Mouse (Mus musculus) ES-Bruce4 (cell line): ENCODE results near the gene Asap3. TPM values are rescaled to one million over a fixed set of nuclear protein-coding genes. Genes with fewer than 3 reads are reported as not detected.

Experiments
- H3K27ac ChIP-seq: 2 replicates; pipeline ENCODE4 v1.5.1; 2012; ENCODE audit warnings: low read length, inconsistent platforms; ENCODE audit not compliant: insufficient read depth
- H3K27me3 ChIP-seq: 2 replicates; pipeline ENCODE4 v1.6.1; 2012; ENCODE audit warnings: mild to moderate bottlenecking, low read length, inconsistent platforms; ENCODE audit not compliant: control insufficient read depth, poor library complexity, insufficient read depth, severe bottlenecking
- H3K36me3 ChIP-seq: 2 replicates; pipeline ENCODE4 v1.6.1; 2012; ENCODE audit warnings: inconsistent platforms, mild to moderate bottlenecking, low read length, moderate library complexity; ENCODE audit not compliant: control insufficient read depth, poor library complexity, insufficient read depth, severe bottlenecking
- H3K4me1 ChIP-seq: one replicate; pipeline ENCODE4 v1.8.1; 2011; ENCODE audit warnings: low read length; ENCODE audit not compliant: control insufficient read depth, insufficient read depth
- H3K4me3 ChIP-seq: 2 replicates; pipeline ENCODE4 v1.5.1; 2011; ENCODE audit warnings: low read depth, mild to moderate bottlenecking, low read length
- H3K9ac ChIP-seq: 2 replicates; pipeline ENCODE4 v1.6.1; 2012; ENCODE audit warnings: low read depth, mild to moderate bottlenecking, inconsistent platforms; ENCODE audit not compliant: poor library complexity, severe bottlenecking
- H3K9me3 ChIP-seq: replicated peaks from 2 replicates; pipeline ENCODE4 v1.6.1; 2012; ENCODE audit warnings: mild to moderate bottlenecking, low read length, inconsistent platforms; ENCODE audit not compliant: control insufficient read depth, poor library complexity, insufficient read depth, severe bottlenecking
- CTCF ChIP-seq: IDR thresholded peaks from one replicate; pipeline ENCODE4 v1.8.1; 2011; ENCODE audit warnings: low read depth, low read length
- EP300 ChIP-seq: IDR thresholded peaks from 2 replicates; pipeline ENCODE4 v1.6.1; 2011; ENCODE audit warnings: low read depth, low read length; ENCODE audit not compliant: insufficient read depth
- POLR2A ChIP-seq: IDR thresholded peaks from one replicate; pipeline ENCODE4 v1.8.1; 2011; ENCODE audit warnings: low read length; ENCODE audit not compliant: insufficient read depth
- polyA plus RNA-seq: library from polyadenylated mRNA; stranded (reverse); fragments of >200 nt; gene quantifications from 2 replicates; pipeline ENCODE4 v1.2.4, GENCODE M21; 2011; ENCODE audit warnings: low read depth; ENCODE audit not compliant: missing spikeins, insufficient read depth, insufficient read length

The Asap3 gene
- polyA plus RNA-seq, 1 experiment, result 7.2 TPM

DNA sequence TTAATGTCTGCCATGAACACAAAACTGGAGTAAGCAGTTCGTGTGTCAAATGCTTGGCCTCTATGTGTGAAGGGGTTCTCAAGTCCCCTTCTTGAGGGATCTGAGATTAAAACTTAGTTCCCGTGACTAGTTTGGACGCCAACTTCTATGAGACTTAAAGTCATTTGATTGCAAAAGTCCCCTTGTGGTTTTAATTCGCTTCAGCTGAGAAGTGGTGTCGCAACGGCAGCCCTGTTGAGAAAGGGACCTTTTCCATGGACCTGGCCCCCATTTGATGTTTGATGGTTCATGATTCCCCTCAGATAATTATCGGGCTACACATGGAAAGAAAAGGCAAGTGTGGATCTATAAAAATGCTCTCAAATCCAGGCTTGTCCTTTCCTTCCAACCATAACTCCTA is 26.7 kb upstream of the Asap3 start:
- Histone ChIP-seq H3K4me1 (peaks cover 16% of the 10 kb centered on the region), H3K27me3 (no peaks in the 10 kb centered on the region), H3K9me3 (no peaks in the 10 kb centered on the region), H3K27ac (peak overlapping the region; percentile 74), H3K9ac (no peak overlapping the region), H3K36me3 (no peaks in the 10 kb centered on the region), H3K4me3 (no peak overlapping the region)
- TF ChIP-seq POLR2A, result no peak
- TF ChIP-seq EP300, result no peak
- TF ChIP-seq CTCF, result no peak

DNA sequence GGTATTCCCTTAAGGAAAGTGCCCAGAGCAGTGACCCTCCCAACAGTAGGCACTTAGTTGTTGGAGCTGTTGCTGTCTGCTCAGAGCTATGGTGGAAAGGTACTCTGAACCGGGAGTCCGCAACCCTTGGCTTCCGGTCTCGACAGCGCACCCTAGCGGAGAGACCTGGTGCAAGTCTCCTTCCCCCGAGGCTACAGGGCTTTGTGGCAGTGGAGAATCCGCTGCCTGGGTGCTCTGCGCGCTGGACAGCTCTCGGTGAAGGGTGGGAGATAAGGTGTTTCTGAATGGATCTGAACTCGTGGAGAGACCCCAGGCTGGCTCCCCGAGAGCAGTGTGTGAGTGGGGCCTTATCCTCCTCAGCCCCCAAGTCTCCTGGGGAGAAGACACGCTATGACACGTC is 26.2 kb upstream of the Asap3 start:
- Histone ChIP-seq H3K4me1 (peaks cover 12% of the 10 kb centered on the region), H3K4me3 (peak overlapping the region; percentile 70)

DNA sequence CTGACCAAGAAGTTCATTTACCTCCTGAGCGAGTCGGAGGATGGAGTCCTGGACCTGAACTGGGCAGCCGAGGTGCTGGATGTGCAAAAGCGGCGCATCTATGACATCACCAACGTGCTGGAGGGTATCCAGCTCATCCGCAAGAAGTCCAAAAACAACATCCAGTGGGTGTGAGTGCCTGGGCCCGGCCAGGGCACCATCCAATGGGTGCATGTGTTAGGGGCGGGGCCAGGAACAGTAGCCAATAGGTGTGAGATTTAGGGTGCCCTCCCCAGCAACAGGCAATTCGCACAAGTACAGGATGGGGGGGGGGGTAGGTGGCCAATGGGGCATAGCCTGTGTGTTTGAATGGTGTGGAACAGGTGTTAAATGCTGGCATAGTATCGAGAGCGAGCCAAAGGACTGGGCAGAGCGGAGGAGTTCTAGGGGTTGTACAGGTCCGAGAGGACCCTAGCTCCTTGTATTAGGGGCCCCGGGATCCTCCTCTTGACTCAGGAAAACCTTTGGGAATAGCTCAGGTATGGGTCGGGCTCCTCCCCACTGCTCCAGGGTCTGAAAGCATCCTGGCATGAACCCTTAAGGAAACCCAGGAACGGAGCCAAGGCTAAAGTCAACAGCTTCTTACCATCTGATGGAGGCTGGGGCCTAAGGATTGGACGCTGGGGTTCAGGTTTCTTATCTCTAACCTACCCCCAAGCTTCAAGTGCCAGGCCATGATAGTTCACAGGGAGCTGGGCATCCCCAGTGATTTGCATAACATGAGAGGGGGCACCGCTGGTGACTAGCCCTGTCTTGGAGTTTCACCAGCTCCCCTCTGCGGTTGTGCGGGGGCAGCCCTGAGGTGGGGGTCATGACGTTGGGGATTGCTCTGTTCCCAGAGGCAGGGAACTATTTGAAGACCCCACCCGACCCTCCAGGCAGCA is 25.5 kb upstream of the Asap3 start:
- Histone ChIP-seq H3K27me3 (no peaks in the 10 kb centered on the region), H3K4me1 (peaks cover 12% of the 10 kb centered on the region), H3K36me3 (no peaks in the 10 kb centered on the region), H3K9ac (peak overlapping the region; percentile 41), H3K4me3 (peak overlapping the region; percentile 70), H3K9me3 (no peaks in the 10 kb centered on the region), H3K27ac (peak overlapping the region; percentile 51; the same call in 1 of the 2 replicates)
- no peak for TF ChIP-seq CTCF
- TF ChIP-seq POLR2A, result no peak
- no peak for TF ChIP-seq EP300

More for the DNA sequence above, 26.2 kb upstream of the Asap3 start:
- TF ChIP-seq POLR2A (peak; percentile 8), EP300 (peak; percentile 72; the same call in 1 of the 2 replicates), CTCF (peak; percentile 90)
- Histone ChIP-seq H3K36me3 (no peaks in the 10 kb centered on the region), H3K9me3 (no peaks in the 10 kb centered on the region), H3K9ac (no peak overlapping the region), H3K27me3 (no peaks in the 10 kb centered on the region), H3K27ac (peak overlapping the region; percentile 74)

DNA sequence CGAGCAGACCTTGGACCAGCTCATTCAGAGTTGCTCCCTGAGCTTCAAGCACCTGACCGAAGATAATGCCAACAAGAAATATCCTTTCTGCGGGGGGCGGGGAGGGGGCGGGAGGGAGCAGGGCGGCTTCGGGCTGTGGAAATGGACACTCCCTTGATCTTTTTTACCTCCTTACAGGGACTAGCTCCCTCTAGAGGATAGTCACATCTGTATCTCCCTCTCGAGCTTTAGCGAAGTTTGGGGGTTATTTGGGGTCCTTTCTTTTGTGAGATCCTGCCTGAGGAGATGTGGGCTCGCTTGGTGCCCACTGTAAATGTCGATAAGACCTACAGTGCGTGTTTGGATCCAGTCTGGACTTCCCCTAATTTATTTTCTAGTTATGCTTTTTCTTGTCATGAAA is 24.8 kb upstream of the Asap3 start:
- TF ChIP-seq EP300 (no peak), CTCF (no peak), POLR2A (no peak)
- no peaks in the 10 kb centered on the region for H3K9me3 ChIP-seq
- H3K36me3 ChIP-seq, result no peaks in the 10 kb centered on the region
- peak overlapping the region; percentile 41 for H3K9ac ChIP-seq
- H3K4me3 ChIP-seq, result peak overlapping the region; percentile 70
- no peak overlapping the region; the same call in 1 of the 2 replicates for H3K27ac ChIP-seq
- no peaks in the 10 kb centered on the region for H3K27me3 ChIP-seq
- peaks cover 7% of the 10 kb centered on the region for H3K4me1 ChIP-seq

DNA sequence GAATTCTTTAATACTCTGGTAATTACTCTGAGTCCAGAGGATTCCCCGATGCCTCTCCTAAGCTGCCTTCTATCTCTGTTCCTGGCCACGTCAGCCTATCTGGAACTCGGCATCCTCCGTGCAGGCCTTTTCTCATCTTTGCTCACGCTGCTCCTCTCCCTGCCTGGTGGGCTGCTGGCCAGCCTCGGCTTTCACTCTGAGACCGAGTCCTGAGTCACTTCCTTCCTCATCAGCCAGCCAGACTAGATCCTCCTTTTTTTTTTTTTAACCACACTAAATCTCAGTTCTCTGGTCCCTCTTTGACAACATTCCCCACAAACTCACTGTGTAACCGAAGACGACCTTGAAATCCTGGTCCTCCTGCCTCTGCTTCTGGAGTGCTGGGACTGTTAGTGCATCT is 20.8 kb upstream of the Asap3 start:
- Histone ChIP-seq H3K4me1 (no peaks in the 10 kb centered on the region), H3K9me3 (no peaks in the 10 kb centered on the region), H3K9ac (no peak overlapping the region), H3K36me3 (no peaks in the 10 kb centered on the region), H3K4me3 (no peak overlapping the region), H3K27me3 (no peaks in the 10 kb centered on the region), H3K27ac (no peak overlapping the region)
- TF ChIP-seq EP300 (no peak), CTCF (no peak), POLR2A (no peak)

DNA sequence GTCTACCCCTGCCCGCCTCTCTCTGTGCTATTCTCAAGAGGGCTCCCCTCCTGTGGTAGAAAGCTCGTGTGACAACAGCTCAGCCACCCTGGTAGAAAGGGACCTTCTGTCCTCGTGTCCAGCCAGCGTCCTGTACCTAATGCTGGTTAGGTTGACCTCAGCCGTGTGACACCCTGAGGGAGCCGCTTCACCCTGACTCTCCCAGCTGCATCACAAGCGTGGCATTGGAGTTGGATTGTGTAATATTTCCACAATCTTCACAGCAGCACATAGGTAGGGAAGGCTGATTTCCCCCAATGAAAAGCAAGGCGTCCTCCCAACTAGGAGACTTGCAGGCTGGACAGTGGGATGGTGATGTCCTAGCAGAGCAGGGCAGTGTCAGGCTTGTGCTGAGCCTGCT is 19.9 kb upstream of the Asap3 start:
- no peaks in the 10 kb centered on the region for H3K4me1 ChIP-seq
- H3K36me3 ChIP-seq, result no peaks in the 10 kb centered on the region
- H3K4me3 ChIP-seq, result no peak overlapping the region
- H3K27ac ChIP-seq, result no peak overlapping the region
- H3K9me3 ChIP-seq, result no peaks in the 10 kb centered on the region
- TF ChIP-seq POLR2A (no peak), CTCF (no peak), EP300 (no peak)
- H3K27me3 ChIP-seq, result no peaks in the 10 kb centered on the region
- no peak overlapping the region for H3K9ac ChIP-seq
